In the genomic region with DNA sequence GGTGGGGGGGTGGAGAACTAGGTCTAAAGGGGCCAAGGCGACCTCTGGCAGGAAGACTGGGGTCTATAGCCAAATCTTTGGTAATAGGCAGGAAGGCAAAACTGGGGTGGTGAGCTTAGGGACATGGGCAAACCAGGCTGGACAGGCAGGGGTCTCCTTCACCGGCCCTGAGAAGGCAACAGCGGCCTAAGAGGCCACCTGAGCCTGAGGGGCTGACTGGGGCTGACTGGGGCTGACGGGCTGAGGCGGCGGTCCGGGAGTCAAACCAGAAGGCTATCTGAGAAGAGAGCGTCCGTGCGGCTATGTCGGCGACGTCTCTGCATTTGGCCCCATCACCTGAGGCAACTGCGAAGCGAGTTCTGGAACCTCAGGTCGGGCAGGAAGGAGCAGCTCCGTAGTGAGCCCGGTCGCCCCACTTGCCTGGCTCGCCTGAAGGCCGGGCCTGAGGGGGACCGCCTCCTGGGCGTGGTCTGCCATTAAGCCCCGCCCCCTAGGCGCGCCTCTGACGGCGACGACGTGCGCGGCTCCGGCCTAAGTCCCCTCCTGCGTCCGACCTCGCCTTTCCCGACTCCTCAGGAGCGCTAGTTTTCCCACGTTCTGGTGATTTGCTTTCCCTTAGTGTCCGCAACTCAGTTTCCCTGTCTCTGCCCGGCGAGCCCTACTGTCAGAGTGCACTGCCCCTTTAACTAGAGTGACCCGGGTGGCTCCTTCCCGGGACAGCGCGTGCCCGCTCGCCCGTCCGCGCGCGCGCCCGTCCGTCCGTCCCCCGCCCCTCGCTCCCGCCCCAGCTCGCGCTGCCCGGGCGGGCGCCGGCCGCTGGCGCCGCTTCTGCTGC, we compare ENCODE assay signal across 7 mouse cellular contexts. TPM values are rescaled to one million over a fixed set of nuclear protein-coding genes. Genes with fewer than 3 reads are reported as not detected.
DNase-seq lines count a peak whose midpoint lies in the region; ATAC-seq lines count a peak whose summit lies in the region.

A gene (minus strand): TSS at position 434 of the 835 bp plus-strand sequence.
A gene (plus strand): TSS at position 827 of the 835 bp plus-strand sequence.

- peak; percentile 99 for DNase-seq in adrenal gland, postnatal 10 days
- DNase-seq in embryonic facial prominence, embryonic 10.5 days (ENCODE audit: low spot score), result peak; percentile 94
- DNase-seq in kidney, adult 11 months, result peak; percentile 94
- DNase-seq in limb, embryonic 11.5 days (ENCODE audit: low spot score), result peak; percentile 96
- DNase-seq in midbrain, embryonic 14.5 days, result peak; percentile 96
- DNase-seq in spleen, adult 18-20 months, result peak; percentile 93 to 98

- H3K27me3 ChIP-seq in embryonic facial prominence, embryonic 10.5 days (replicated peaks; ENCODE audit: low read depth, poor library complexity, severe bottlenecking), result no peaks in the 10 kb centered on the region
- H3K27me3 ChIP-seq in limb, embryonic 11.5 days (ENCODE audit: control insufficient read depth, insufficient read depth, low read length), result no peaks in the 10 kb centered on the region
- no peaks in the 10 kb centered on the region for H3K27me3 ChIP-seq in midbrain, embryonic 14.5 days (ENCODE audit: control insufficient read depth, insufficient read depth, low read length)

- WGBS in embryonic facial prominence, embryonic 10.5 days, result 1% methylated on average over 69 of the region's 69 CpGs
- 1% methylated on average over 68 of the region's 69 CpGs for WGBS in limb, embryonic 11.5 days
- WGBS in midbrain, embryonic 14.5 days, result under 1% methylated on average over 65 of the region's 69 CpGs

- H3K4me3 ChIP-seq in embryonic facial prominence, embryonic 10.5 days, result peak within 1 kb of the TSS; percentile 93
- H3K4me3 ChIP-seq in limb, embryonic 11.5 days (ENCODE audit: low read depth, low read length), result peak within 1 kb of the TSS; percentile 86
- H3K4me3 ChIP-seq in midbrain, embryonic 14.5 days (replicated peaks; ENCODE audit: low read depth, low read length), result peak within 1 kb of the TSS; percentile 87

- peaks cover 24% of the 10 kb centered on the region for H3K36me3 ChIP-seq in embryonic facial prominence, embryonic 10.5 days (replicated peaks)
- peaks cover 2% of the 10 kb centered on the region; the same call in 1 of the 2 replicates for H3K36me3 ChIP-seq in limb, embryonic 11.5 days (ENCODE audit: control insufficient read depth, insufficient read depth, low read length)
- peaks cover 13% of the 10 kb centered on the region for H3K36me3 ChIP-seq in midbrain, embryonic 14.5 days (ENCODE audit: control insufficient read depth, insufficient read depth, low read length)

- peak within 1 kb of the TSS; percentile 95 for H3K27ac ChIP-seq in embryonic facial prominence, embryonic 10.5 days (replicated peaks)
- H3K27ac ChIP-seq in limb, embryonic 11.5 days (replicated peaks; ENCODE audit: low read depth, low read length), result peak within 1 kb of the TSS; percentile 85
- peak within 1 kb of the TSS; percentile 90 for H3K27ac ChIP-seq in midbrain, embryonic 14.5 days (replicated peaks; ENCODE audit: low read depth, low read length)

- H3K9ac ChIP-seq in limb, embryonic 11.5 days (ENCODE audit: low read length), result peak within 1 kb of the TSS; percentile 87
- H3K9ac ChIP-seq in midbrain, embryonic 14.5 days (replicated peaks; ENCODE audit: low read length), result peak within 1 kb of the TSS; percentile 82

- peaks cover 30% of the 10 kb centered on the region for H3K4me1 ChIP-seq in embryonic facial prominence, embryonic 10.5 days
- peaks cover 5% of the 10 kb centered on the region for H3K4me1 ChIP-seq in limb, embryonic 11.5 days (ENCODE audit: control insufficient read depth, insufficient read depth, low read length)
- peaks cover 18% of the 10 kb centered on the region for H3K4me1 ChIP-seq in midbrain, embryonic 14.5 days (ENCODE audit: control insufficient read depth, insufficient read depth, low read length)

- ATAC-seq in granulocyte monocyte progenitor cell, adult 5-6 weeks (replicated peaks; ENCODE audit: poor library complexity, severe bottlenecking), result peak; percentile 98
- peak; percentile 92 for ATAC-seq in limb, embryonic 11.5 days (ENCODE audit: insufficient number of reproducible peaks, low FRiP score, low TSS enrichment, low read depth)
- peak; percentile 95 for ATAC-seq in midbrain, embryonic 14.5 days (ENCODE audit: low FRiP score, low TSS enrichment)

- H3K4me2 ChIP-seq in limb, embryonic 11.5 days (ENCODE audit: low read depth, severe bottlenecking), result peak within 1 kb of the TSS; percentile 79
- peak within 1 kb of the TSS; percentile 81 for H3K4me2 ChIP-seq in midbrain, embryonic 14.5 days (ENCODE audit: low read length)

- no peaks in the 10 kb centered on the region for H3K9me3 ChIP-seq in embryonic facial prominence, embryonic 10.5 days
- H3K9me3 ChIP-seq in limb, embryonic 11.5 days (ENCODE audit: control insufficient read depth, low read length), result no peaks in the 10 kb centered on the region
- H3K9me3 ChIP-seq in midbrain, embryonic 14.5 days (ENCODE audit: control insufficient read depth, low read length), result no peaks in the 10 kb centered on the region

RNA-seq across cellular contexts. Expression of the first gene that starts in this region (rescaled TPM):
- 10 to 100 TPM; 13.8 to 18.9 TPM for total RNA-seq in adrenal gland, postnatal 10 days (2021)
- 0.69 and 0.99 TPM in 2 replicates for polyA plus RNA-seq in embryonic facial prominence, embryonic 10.5 days (2016; fragmentation: Nextera tagmentation; extraction: Ambion mirVana)
- total RNA-seq in granulocyte monocyte progenitor cell, adult 5-6 weeks (2014; fragmentation: Nextera tagmentation), result not detected in 2 replicates
- total RNA-seq in granulocyte monocyte progenitor cell, adult 5-6 weeks (2017), result not detected in 2 replicates
- polyA plus RNA-seq in limb, embryonic 11.5 days (2014; fragmentation: Nextera tagmentation; extraction: Ambion mirVana), result 0.71 and 0.96 TPM in 2 replicates
- 0.95 and 1.6 TPM in 2 replicates for polyA plus RNA-seq in midbrain, embryonic 14.5 days (2014; fragmentation: Nextera tagmentation; extraction: Ambion mirVana)

RNA-seq across cellular contexts. Expression of the second gene that starts in this region (rescaled TPM):
- 100 to 1,000 TPM; 156 to 176 TPM for total RNA-seq in adrenal gland, postnatal 10 days (2021)
- 1.6 and 2.0 TPM in 2 replicates for polyA plus RNA-seq in embryonic facial prominence, embryonic 10.5 days (2016; fragmentation: Nextera tagmentation; extraction: Ambion mirVana)
- 3.6 and 8.3 TPM in 2 replicates for total RNA-seq in granulocyte monocyte progenitor cell, adult 5-6 weeks (2014; fragmentation: Nextera tagmentation)
- 4.5 and 5.7 TPM in 2 replicates for total RNA-seq in granulocyte monocyte progenitor cell, adult 5-6 weeks (2017)
- polyA plus RNA-seq in limb, embryonic 11.5 days (2014; fragmentation: Nextera tagmentation; extraction: Ambion mirVana), result 7.2 and 10.2 TPM in 2 replicates
- polyA plus RNA-seq in midbrain, embryonic 14.5 days (2014; fragmentation: Nextera tagmentation; extraction: Ambion mirVana), result 4.0 and 6.6 TPM in 2 replicates

Comparison
In these comparisons a context has a peak if more than half of its experiments do, and no peak if none do; other contexts are left out.
1. Peak in every context shown above with its lines: DNase-seq, ATAC-seq, H3K4me3 ChIP-seq and H3K27ac ChIP-seq.
2. RNA of the first gene that starts in this region (total RNA-seq): 13.8 to 18.9 TPM in adrenal gland, postnatal 10 days; not detected in granulocyte monocyte progenitor cell, adult 5-6 weeks; every median in the first group is over 10 times any median in the second.
3. RNA of the second gene that starts in this region (total RNA-seq): 156 to 176 TPM in adrenal gland, postnatal 10 days; 3.6 to 8.3 TPM in granulocyte monocyte progenitor cell, adult 5-6 weeks; every median in the first group is over 10 times any median in the second.